Mouse (Mus musculus) liver, adult 2 months (tissue): ENCODE measurements around the gene Grip2.

Source experiments
- CTCF ChIP-seq: fragments of 200-500 bp; IDR thresholded peaks from 2 replicates; pipeline ENCODE4 v1.5.1; 2011; ENCODE audit warnings: low read depth, low read length, control low read depth
- POLR2A ChIP-seq: fragments of 200-500 bp; IDR thresholded peaks from 2 replicates; pipeline ENCODE4 v1.6.1; 2011; ENCODE audit warnings: low read length, control low read depth; ENCODE audit not compliant: insufficient read depth; ENCODE audit errors: extremely low read depth

DNA sequence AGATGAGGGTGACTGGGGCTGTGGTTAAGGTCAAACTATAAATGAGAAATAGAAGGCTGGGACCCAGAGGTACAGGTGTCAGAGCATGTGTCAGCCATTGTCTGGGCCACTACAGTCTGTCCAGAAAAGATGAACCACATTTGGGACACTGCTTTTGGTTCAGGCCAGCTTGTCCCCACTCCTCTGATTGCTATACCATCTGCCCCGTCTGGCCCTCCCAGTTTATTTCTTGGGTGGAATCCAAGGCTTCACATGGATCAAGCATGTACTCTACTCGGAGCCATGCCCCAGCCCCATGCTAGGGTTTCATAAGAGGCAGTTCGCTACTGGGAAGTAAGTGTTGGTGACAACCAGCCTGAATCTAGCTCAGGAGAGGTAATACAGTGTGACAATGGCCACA lies 81.8 kb downstream of the Grip2 start:
- TF ChIP-seq POLR2A (no peak), CTCF (no peak)
